Mouse (Mus musculus): ENCODE measurements around the gene Gp1ba. TPM values are rescaled to one million over a fixed set of nuclear protein-coding genes. Genes with fewer than 3 reads are reported as not detected.

Gene Gp1ba
- total and polyA plus RNA-seq, 3 experiments = 1.6 to 5.0 TPM; not detected in 1

DNA sequence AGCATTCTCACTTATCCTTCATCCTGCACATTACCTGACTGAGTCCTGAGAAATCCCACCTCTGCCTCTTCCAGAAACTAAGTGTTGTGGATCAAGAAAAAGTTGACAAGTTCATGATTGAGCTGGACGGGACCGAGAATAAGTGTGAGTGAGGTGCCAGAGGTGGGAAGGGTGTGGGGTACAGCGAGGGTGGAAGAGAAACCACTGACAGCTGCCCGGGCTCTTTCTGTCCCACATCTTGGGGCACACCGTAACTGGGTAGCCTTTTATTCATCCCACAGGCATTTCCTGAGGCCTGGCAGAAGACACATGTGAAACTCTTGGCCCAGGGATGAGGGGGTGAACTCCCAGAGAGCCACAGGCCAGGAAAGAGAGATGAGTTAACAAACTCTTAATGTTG lies 19.6 kb downstream of the Gp1ba start:
- H3K27me3 ChIP-seq (ENCODE audit: control insufficient read depth in 1 of 2, insufficient read depth in 2 of 2, low read length in 2 of 2) = no peaks in the 10 kb centered on the region
- TF ChIP-seq GABPA (IDR thresholded peaks at IDR 0.05; ENCODE audit: low read depth, low read length) (no peak), NRF1 (IDR thresholded peaks at IDR 0.05; ENCODE audit: insufficient read depth, low read depth, low read length, poor library complexity, severe bottlenecking) (no peak), ZMIZ1 (IDR thresholded peaks at IDR 0.05; ENCODE audit: low read depth, low read length) (no peak), MXI1 (IDR thresholded peaks at IDR 0.05; ENCODE audit: low read depth, low read length) (no peak), TCF12 (IDR thresholded peaks at IDR 0.05; ENCODE audit: low read depth, low read length) (no peak), RAD21 (IDR thresholded peaks at IDR 0.05; ENCODE audit: low read depth, low read length) (no peak), CHD2 (IDR thresholded peaks at IDR 0.05; ENCODE audit: low read length) (no peak), RCOR1 (IDR thresholded peaks at IDR 0.05; ENCODE audit: low read depth, low read length) (no peak), ELF1 (IDR thresholded peaks at IDR 0.05; ENCODE audit: low read depth, low read length) (no peak), JUND (IDR thresholded peaks at IDR 0.05; ENCODE audit: low read depth, low read length) (no peak)
- H3K27ac ChIP-seq (ENCODE audit: control insufficient read depth, low read depth, low read length) = no peak overlapping the region
- H3K36me3 ChIP-seq (ENCODE audit: control insufficient read depth in 1 of 2, insufficient read depth in 2 of 2, low read length in 2 of 2) = peaks cover 1 to 8% of the 10 kb centered on the region in 2 experiments; a peak in 3 of 4 replicates
- H3K79me2 ChIP-seq (ENCODE audit: control insufficient read depth, insufficient read depth, low read length, poor library complexity) = peaks cover 26% of the 10 kb centered on the region
- DNase-seq (ENCODE audit: low read depth, low spot score) = no peak
- H3K4me3 ChIP-seq (ENCODE audit: control insufficient read depth in 1 of 2, insufficient read depth in 1 of 2, low read depth in 2 of 2, low read length in 2 of 2) = no peak overlapping the region
- no peak overlapping the region for H3K9ac ChIP-seq (ENCODE audit: control insufficient read depth, low read depth, low read length, poor library complexity, severe bottlenecking)
- peaks cover 2 to 14% of the 10 kb centered on the region in 2 experiments; a peak in 3 of 4 replicates for H3K4me1 ChIP-seq (ENCODE audit: control insufficient read depth in 1 of 2, insufficient read depth in 2 of 2, low read length in 2 of 2)
- H3K9me3 ChIP-seq (replicated peaks; ENCODE audit: insufficient read depth, low read length) = no peaks in the 10 kb centered on the region

DNA sequence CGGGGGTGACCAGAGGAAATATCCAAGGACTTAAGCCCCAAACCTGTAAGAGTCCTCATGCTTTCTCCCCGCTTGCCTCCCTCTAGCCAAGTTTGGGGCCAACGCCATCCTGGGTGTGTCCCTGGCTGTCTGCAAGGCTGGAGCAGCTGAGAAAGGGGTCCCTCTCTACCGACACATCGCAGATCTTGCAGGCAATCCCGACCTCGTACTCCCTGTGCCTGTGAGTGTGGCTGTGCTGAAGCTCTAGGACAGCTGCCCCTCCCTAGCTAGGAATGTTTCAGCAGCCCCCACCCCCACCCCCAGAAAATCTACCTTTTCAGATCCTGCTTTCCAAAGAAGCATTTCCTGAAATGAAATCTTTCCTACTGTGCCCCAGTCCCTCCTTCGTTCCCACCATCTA lies 20.0 kb downstream of the Gp1ba start:
- Histone ChIP-seq H3K27ac (ENCODE audit: control insufficient read depth, low read depth, low read length) (no peak overlapping the region), H3K36me3 (ENCODE audit: control insufficient read depth in 1 of 2, insufficient read depth in 2 of 2, low read length in 2 of 2) (peaks cover 1 to 8% of the 10 kb centered on the region in 2 experiments; a peak in 3 of 4 replicates), H3K79me2 (ENCODE audit: control insufficient read depth, insufficient read depth, low read length, poor library complexity) (peaks cover 21% of the 10 kb centered on the region), H3K27me3 (ENCODE audit: control insufficient read depth in 1 of 2, insufficient read depth in 2 of 2, low read length in 2 of 2) (no peaks in the 10 kb centered on the region), H3K4me3 (ENCODE audit: control insufficient read depth in 1 of 2, insufficient read depth in 1 of 2, low read depth in 2 of 2, low read length in 2 of 2) (no peak overlapping the region), H3K9ac (ENCODE audit: control insufficient read depth, low read depth, low read length, poor library complexity, severe bottlenecking) (no peak overlapping the region), H3K4me1 (ENCODE audit: control insufficient read depth in 1 of 2, insufficient read depth in 2 of 2, low read length in 2 of 2) (peaks cover 2 to 14% of the 10 kb centered on the region in 2 experiments; a peak in 3 of 4 replicates), H3K9me3 (replicated peaks; ENCODE audit: insufficient read depth, low read length) (no peaks in the 10 kb centered on the region)
- no peak for DNase-seq (ENCODE audit: low read depth, low spot score)
- TF ChIP-seq KAT2A (conservative IDR thresholded peaks at IDR 0.05; ENCODE audit: low read depth, low read length) (no peak), BHLHE40 (IDR thresholded peaks at IDR 0.05; ENCODE audit: borderline replicate concordance, low read depth, low read length) (no peak), USF2 (IDR thresholded peaks at IDR 0.05; ENCODE audit: borderline replicate concordance in 1 of 2, insufficient read depth in 1 of 2, low read depth in 1 of 2, low read length in 2 of 2) (no peak), EP300 (IDR thresholded peaks at IDR 0.05; ENCODE audit: low read depth in 1 of 2, low read length in 2 of 2) (no peak), JUND (IDR thresholded peaks at IDR 0.05; ENCODE audit: low read depth, low read length) (no peak), SIN3A (IDR thresholded peaks at IDR 0.05; ENCODE audit: low read length) (no peak), ZKSCAN1 (IDR thresholded peaks at IDR 0.05; ENCODE audit: low read depth, low read length) (no peak), ETS1 (IDR thresholded peaks at IDR 0.05; ENCODE audit: low read depth, low read length) (no peak), E2F4 (IDR thresholded peaks at IDR 0.05; ENCODE audit: borderline replicate concordance, low read depth, low read length) (no peak), TCF12 (IDR thresholded peaks at IDR 0.05; ENCODE audit: low read depth, low read length) (no peak)
